Mouse (Mus musculus) lung, adult 18-20 months (tissue): ENCODE measurements around the gene Mgst3.

ENCODE experiments used
- DNase-seq, 2 experiments: peaks; one replicate each; pipeline ENCODE4 v3.0.0; 2022; ENCODE audit warnings: mixed read lengths in 2 of 2

The Mgst3 gene

DNA sequence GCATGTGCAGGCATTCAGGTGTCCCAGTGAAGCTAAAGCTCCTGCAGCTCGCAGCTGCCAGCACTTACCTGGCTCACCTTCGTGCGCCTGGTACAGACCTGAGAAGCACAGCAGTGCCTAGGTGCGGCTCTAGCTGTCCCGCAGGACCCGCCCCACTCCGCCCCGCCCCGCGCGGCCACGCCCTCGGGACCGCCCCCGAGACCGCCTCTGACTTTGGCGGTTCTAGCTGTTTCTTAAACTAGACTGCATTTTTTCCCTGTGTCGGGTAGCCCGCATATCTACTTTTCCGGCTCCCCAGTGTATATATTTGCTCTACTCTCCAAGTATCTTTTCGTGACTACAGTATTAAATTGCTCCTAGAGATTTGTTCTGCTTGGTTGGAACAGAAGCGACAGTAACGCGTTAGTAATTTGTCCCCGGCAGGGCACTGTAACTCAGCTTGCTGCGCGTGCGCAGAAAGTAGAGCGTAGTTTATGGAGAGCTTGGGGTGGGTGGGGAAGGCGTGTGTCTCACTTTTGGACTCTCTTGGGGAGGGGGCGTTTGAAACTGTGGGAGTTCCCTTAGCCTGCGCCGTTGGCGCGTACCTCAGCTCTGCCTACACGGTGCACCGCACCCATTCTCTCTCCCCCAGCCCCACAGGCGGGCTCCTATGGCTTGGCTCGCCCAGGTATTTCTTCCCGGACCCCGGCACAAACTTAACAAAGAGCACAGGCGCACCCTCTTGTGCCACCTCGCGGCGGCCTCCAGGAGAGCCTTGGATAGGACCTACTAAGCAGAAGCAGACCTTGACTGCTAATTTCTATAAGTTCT lies at the start of gene Mgst3:
TSS of gene Mgst3 (minus strand) at position 159 of the 810 bp plus-strand sequence.
- DNase-seq = peak; percentile 94 to 96

DNA sequence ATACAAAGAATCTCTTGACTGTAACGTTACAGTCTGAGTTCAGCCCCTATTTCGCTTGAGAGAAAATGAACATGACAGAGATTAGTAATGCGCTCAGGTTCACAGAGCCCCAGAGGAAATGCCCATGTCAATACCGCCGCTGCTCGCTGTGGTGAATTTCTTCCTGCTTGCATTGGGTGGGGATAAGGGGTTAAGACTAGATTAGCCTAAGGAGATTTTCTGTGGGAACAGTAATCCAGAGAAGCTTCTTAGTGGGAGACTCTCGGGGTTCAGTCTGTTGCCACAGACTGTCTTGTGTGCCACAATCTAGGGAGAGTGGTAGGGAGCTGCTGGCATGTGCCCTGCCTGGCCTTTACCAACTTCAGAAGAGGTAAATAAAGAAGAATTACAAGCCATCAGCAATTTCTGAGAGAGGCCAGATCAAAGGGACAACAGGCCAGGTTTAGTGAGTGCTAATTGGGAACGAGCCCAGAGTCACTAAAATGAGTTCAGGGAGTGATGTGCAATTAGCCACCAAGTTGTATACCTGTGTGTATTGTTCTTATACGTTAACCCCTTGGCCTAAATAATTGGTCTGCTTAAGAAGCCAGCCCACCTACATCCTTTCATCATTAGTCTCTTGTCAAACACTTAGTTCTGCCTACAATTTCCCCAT lies 44.7 kb upstream of the Mgst3 start:
- DNase-seq = no peak

DNA sequence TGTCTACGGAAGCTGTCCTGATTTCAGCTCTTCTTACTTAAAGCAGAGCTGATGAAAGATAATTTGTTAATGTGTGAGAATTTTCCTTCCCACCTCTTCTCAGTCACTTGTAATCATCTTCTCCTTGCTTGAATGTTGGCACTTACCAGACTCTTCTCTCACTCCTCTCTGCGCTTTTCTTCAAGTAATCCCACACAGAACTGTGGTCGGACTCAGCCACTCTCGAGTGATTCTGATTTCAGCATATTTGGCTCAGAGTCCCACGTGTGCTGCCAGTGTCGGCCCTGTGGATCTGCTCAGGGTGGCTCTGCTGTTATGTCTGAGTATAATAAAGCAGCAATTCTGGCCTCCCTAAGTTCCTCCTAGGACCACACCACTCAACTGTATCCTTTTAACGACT lies 43.5 kb upstream of the Mgst3 start:
- no peak for DNase-seq

DNA sequence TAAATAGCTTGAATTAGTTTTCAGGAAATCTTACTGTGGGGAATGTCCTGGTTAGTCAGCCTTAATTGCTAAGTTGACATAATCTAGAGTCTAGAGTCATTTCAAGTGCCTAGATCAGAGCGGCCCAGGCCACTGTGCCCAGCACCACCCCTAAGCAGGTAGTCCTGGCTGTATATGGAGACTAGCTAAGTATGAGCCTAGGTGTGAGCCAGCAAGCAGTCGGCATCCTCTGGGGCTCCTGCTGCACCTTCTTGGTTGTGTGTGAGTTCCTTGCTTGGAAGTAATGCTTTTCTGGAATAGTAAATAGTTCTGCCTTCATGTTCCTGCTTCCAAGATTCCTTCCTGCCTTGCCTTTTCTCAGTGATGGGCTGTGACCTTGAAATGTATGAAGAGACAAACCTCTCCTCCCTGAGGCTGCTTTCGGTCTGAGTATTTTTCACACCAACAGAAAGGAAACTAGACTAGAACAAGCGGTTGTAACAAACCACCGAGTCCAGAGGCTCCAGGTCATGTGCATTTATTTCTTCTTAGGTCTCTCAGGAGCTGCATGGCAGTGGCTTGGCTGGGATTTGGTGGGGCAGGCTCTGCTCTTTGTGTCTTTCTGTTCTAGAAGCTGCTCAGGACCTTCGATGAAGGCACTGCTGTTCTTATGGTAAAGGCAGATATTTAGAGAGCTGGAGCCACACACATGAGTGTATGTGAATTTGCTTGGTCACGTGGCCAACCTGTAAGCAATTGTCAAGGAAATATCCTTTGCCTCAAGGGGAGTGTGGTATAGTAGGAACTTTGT lies 42.7 kb upstream of the Mgst3 start:
- no peak for DNase-seq

DNA sequence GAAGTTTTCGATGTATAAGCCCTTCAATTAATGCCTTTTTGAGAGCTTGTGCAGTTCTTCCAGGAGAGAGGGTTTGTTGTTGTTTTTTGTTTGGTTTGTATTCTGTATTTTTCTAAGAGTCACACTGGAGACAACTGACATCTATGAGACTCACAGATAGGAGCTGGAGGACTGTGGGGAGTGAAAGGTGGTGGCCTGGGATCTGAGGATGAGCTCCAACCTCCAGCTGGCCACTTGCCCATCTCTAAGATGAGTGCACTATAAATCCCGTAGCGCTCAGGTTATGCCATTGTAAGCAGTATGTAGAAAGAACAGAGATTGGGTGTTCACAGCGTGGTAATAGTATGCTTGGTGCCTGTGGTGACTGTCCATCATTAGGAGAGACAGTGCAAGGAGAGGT lies 41.3 kb upstream of the Mgst3 start:
- DNase-seq = no peak

DNA sequence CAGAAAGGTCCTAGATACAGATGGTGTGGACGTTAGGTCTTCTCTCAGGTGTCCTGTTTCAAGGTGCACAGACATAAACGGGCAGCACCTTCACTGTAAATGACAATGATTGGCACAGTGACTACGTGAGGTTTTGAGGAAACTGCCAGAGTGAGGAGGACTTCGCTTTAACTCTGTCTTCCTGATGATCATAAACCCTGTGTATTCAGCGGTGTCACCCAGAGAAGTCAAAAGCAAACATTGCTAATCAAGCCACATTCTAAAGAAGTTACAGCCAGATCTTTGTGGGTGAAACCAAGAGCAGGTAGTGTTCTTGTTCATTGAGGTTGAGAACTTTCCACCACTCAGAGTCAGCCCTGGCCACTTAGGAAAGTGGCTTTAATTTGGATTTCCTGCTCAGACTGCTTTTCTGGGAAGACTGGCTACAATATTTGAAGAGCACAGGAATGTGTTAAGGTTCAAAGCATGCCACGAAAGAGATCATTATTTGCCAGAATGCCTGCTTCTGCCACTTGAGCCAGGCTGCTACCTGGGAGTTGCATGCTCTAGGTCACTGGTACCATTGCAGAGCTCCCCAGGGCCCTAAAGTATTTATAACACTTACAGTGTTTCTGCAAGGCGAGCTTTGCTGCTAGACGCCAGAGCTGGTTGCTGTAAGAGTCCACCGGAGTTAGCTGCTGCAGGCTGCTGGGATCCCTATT lies 37.5 kb upstream of the Mgst3 start:
- no peak for DNase-seq

DNA sequence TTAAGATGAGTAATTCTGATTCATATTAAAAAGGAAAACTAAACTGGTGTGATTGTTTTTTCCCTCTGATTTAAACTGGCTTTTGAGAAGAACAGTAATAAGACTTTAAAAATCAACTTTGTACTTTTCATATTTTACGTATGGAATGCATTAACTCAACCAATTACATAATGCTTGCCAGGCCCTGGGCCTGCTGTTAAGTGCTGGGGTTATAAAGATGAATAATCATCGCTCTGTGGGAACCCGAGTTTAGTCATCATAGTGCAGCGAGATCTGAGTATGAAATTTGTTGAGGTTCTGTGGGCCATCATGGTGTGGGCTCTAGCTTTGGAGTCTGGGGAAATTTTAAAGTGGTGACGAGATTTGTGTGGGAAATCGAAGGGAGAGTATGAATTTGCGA lies 33.0 kb upstream of the Mgst3 start:
- DNase-seq = no peak

DNA sequence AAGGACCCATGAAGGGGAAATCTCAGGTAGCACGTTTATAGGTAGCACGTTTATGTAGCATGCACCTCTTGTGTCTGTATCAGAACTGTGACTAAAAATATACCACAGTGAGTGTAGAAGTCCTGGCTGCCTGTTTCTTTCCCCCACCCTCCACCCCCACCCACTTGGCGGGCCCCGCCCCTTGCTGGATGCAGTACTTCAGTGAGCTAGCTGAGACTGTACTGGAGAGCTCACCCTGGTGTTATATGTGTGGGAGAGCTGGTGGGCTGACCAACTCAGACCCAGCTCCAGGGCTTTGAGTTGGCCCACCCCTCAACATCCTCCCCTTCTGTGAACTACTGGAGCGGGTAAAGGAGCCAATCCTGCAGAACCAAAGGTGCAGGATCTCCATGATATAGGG lies 31.9 kb upstream of the Mgst3 start:
- DNase-seq = no peak

DNA sequence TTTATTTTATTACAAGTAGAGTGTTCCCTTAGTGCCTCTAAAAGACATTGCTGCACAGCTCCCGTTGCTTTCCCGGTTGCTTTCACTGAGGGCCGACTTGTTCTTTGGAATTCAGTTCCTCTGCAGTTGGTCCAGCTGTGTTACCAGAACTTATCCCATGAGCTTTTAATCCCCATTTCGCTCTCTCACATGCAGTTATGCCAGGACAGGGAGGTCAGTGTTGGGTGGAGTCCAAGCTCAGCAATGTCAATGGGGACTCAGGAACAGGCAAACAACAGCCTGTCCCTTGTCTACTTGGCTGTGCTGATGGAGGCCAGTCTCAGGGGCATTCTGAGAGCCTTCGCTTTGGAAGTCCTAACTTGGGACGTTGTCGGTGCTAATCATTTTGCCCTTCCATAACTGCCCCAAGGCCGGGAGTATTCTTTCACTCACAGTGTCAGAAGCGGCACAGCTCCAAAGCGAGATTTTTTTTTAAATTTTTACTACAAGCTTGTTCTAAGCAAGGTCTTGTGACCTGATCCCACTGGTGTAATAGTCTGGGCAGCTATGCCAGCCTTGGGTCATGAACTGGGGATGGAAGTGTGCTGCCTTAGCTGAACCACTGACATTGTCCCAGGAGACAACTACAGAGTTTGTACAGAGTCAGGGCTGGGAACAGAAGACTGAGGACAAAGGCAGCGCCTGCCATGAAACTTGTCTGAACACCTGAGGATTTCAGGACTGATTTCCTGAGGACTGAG lies 29.0 kb upstream of the Mgst3 start:
- no peak for DNase-seq

DNA sequence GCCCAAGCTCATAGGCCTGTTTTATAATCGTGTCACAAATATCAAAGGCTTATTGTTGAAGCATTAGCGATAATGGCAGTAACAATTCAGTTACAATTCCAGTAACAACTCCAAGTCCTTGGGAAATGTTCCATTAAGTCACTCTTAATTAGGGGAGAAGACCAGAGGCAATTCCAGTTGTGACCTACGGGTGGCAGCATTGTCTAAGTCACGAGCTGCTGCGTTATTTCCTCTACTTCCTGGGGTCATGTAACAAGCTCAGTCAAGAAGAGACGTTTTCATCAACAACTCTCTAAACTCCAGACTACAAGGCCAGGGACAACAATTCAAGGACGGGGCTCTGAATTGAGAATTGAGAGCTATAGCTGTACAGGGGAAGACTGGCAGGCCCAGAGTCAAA lies 21.2 kb upstream of the Mgst3 start:
- DNase-seq = peak; percentile 50 to 66

DNA sequence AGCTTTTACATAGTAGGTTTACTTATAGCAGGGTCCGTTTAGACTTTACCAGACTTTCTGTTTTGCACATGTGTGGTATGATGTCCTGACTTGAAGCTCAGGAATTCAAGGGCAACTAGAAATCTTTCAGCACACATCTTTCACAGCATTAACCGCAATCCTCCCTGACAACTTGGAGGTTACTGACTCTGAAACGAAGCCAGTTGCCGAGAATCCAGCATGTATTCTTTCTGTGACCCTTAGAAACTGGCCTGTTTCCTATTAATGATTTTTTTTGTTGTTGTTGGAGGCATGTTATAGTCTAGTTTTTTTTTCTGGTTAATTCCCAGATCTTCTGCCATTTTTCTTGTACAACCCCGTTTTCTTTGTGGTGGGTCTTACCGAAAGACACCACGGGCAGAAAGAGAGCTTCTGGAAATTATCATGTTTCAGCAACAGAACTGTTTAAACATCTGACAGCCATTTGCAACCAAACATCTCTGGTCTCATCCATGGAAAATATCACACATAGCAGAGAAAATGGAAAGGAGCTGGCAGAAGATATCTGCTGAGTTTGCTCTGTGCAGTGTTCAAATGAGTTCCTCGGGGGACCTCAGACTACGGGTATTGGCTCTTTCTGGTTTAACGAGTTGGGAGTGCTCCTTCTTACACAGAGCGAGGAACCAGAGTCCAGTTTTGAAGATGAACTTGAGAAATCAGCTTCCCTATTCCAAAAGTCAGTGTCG lies 18.5 kb upstream of the Mgst3 start:
- no peak for DNase-seq

DNA sequence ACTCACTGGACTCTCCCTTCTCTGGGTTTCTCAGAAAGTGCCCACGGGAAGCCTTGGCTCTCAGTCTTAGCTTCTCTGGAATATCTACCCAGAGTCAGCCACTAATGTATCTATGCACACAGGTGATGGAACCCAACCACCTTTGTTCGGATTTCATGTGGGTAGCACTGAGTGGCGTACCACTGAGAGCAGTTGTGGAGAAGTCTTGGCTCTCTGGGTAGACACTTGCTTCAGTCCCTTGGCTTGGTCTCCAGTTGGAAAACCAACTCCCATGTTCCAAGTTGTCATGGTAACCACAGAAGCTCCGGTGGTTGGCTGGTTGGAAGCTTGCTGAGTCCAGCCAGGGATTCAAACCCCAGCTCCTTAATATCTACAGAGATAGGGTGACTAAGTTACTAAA lies 16.0 kb upstream of the Mgst3 start:
- DNase-seq = no peak

DNA sequence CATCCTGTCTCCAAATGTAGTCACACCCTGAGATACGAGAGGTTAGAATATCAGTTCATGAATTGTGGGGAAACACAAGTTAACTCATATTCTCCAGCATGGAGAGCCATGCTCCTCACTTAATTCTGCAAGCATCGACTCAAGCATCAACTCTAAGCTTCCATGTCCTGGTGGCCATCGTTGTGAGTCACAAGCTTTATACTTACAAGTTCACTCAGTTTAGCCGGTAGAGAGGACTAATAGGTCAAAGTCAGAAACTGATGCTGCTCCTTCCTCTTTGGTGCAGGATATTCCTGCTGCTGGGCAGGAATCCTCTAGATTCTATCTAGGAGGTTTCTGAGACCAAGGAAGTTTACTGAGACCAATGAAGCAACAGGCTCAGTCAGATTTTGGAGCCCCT lies 11.6 kb upstream of the Mgst3 start:
- DNase-seq = no peak

DNA sequence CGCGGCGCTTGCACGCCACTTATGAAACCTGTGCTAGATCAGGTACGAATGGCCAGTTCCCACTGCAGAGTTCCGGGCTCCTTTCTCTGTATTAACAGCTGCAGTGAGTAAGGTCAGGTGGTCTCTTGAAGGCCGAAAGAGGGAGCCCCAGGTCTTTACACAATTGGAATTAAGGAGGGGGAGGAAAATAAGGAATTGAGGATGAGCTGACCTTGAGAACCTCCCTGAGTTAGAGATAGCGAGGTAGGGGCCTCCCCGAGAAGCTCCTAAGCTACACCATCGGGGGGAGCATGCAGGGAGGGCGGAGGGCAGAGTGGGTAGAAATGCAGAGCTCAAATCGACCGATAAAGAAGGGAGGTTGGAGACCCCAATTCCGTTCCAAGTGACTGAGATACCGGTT lies 360 bp downstream of the Mgst3 start:
- peak in 1 of 2 experiments; percentile 15 for DNase-seq

DNA sequence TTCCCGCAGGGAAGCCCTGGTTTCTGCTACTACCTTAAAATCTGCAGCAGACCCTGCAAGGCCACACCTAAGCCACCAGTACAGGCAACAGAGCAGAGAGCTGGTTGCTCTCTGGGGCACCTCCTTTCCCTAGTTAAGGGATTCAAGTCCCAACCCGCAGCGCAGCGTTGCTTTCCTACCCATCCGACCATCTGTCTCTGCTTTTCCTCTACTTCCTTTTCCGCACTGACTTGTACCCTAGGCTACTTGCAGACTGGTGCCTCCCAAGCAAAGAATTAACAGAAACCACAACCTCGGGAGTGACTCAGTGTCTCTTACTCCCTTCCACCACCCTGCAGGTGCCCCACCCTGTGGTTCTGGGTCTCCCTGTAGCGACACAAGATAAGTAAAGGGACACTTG lies 954 bp downstream of the Mgst3 start:
- no peak for DNase-seq

DNA sequence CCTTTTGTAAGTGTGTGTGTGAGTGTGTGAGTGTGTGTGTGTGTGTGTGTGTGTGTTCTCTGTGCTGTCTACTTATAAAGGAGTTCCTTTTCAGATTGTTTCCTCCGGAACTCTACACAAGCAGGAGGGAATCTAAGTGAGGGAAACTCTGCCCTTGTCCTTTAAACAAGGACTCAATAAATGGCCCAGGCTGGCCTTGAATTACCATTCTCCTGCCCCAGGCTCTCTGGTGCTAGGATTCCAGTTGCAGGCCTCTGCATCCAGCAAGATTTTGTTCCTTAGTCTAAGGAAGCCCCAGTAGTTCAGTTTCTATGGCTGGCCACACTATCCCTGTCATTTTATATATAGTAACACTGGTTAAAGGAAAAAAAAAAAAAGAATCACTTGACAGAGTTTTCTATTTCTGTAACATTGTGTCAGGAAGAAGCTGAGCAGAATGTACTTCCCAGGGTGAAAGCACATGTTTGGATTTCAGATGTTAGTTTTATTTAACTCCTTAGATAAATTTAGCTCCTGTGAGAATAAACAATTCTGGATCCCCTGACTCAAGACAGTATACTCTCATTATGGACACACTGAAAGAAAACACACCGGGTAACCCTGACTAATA lies 1.5 kb downstream of the Mgst3 start:
- no peak for DNase-seq

DNA sequence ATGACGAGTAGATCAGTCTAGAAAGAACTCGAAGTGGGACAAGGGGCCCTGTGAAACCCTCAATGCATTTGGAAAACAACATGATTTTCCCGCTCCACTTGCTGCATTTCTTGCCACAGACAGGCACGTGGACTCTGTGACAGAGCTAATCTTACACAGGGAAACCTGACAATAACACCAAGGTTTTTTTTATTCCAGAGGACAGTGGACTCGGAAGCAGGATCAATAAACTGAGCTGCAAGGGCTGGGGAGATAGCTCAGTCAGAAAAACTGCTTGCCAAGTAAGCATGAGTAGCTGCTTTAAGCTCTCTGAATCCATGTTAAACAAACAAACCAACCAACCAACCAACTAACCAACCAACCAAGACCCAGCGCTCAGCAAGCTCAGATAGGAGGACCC lies 2.4 kb downstream of the Mgst3 start:
- no peak for DNase-seq

DNA sequence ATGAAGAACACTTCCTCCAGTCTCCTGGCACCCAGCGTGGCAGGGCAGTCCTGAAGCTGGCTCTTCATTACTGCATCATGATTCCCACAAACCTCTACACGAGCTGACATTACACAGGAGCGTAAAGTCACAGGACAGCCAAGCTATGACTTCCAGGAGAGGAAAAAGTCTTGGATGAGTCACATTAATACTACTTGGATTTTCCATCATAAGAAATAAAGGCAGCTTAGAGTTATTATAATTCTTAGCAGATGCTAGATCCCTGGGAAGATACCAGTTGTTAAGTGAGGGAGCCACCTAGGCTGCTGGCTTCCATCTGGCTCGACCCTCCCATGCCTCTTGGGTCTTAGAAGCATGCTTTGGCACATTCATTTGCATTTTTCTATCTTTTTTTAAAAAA lies 3.3 kb downstream of the Mgst3 start:
- DNase-seq = no peak

DNA sequence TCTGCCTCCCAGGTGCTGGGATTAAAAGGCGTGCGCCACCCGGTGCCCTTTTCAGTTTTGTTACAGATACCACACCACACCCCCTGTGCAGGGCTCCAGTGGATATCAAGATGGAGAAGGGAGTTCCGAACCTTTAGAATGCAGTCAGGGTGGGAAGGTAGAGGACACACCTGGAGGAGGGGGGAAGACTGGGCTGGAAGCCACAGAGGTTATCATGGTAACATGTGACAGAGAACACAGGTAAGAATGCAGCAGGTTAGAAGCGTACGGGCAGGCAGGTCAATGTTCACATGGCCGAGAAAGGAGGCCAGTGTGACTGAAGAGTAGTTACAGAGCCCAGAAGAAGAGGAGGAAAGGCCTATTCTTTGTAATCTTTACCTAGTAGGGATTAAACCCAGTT lies 4.1 kb downstream of the Mgst3 start:
- no peak for DNase-seq

DNA sequence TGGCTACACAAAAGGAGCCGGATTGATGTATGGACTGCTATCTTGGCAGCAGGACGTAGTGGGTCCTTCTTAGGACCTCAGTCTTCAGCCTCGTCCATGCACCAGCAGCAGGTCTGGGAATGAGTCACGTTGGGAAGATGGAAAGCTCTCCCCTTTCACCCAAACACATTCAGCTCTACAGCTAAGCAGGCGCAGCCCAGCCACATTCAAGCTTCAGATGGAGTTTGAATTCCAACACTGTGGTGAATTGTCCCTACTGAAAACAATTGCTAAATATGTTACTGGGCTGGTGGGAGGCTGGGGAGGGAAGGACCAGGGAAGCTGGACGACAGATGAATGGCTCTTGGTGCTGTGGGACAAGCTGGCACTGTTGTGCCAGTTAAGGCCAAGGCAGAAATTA lies 5.1 kb downstream of the Mgst3 start:
- no peak for DNase-seq

DNA sequence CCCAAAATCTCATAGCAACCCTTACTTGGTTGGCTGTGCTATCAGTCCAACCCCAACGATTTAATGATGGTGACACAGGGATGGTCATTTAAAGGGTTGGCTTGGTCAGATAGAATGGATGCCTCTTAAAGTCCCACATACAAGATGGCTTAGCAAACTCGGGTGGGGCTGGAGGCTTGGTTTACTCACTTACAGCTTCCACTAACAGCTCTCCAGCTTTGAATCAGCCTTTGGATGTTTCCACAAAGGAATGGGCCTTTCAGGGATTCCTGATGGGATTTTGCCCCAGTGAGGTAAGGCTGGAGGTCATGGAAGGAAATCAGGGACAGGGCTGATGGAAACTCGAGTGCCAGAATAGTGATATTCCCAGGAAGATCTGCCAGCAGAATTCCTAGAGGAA lies 5.8 kb downstream of the Mgst3 start:
- no peak for DNase-seq
